Mouse (Mus musculus) gastrocnemius, adult 18-20 months (tissue): ENCODE data around the gene Caap1. TPM values are rescaled to one million over a fixed set of nuclear protein-coding genes. Genes with fewer than 3 reads are reported as not detected.
A peak's percentile ranks its signal among the peaks of the same experiment; 100 is the strongest.

Source experiments
- DNase-seq: peaks from one replicate; pipeline ENCODE4 v3.0.0; 2021; ENCODE audit warnings: low spot score
- long read RNA-seq, 2 experiments: library from polyadenylated mRNA; stranded (forward); transcript quantifications; one replicate each; pipeline ENCODE4 v2.0.0; 2021
- total RNA-seq, 2 experiments: library from RNA; stranded (reverse); gene quantifications; 2 replicates each; pipeline ENCODE4 v1.2.3; 2021

Gene Caap1
- 1 to 10 TPM; 1.9 to 2.0 TPM for total RNA-seq
- long read RNA-seq, experiment 1, partial matches to known transcripts = 0 of 4 reads
- long read RNA-seq, experiment 1, other reads (novel, unspliced or antisense) = 1 of 4 reads
- long read RNA-seq, experiment 2, transcript Caap1-201 (6 exons, 2,107 nt) = major isoform, 5 of 6 reads
- long read RNA-seq, experiment 2, partial matches to known transcripts = 1 of 6 reads
- long read RNA-seq, experiment 2, other reads (novel, unspliced or antisense) = 0 of 6 reads

DNA sequence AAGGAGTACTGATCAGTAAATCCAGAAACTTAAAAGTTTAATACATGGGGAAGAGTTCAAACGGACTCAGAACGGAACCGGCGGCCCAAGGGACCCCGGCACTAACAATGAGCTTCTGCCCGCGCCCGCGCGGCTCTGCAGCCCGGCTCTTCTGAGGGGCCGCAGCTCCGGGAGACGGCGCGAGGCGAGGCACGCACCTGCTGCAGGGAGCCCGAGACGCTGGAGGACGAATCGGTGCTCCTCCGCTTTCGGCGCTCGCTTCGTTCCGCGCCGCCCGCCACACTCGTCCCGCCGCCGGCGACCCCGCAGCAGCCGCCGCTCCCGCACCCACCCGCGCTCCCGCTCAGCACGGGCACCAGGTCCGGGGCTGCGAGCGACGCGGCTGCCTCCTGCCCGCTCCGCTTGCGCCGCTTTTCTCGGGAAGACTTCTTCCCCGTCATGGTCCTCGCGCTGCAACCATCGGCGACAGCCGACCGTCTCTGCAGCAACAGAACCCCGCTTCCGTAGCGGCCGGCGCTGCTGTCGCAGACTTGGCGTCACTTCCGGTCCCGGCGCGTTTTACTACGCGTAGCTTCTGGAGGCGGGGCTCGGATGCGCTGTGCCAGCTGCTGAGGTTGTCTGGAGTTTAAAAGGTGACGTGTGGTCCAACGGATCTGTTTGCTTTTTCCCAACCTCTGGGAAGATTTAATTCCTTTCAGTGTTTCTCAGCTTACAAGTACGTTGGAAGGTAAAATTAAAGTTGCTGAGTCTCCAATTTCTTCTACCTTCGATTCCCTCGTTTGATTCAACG, at the start of gene Caap1, which contains the start of gene Gm10306:
Gene Caap1 (minus strand): TSS at position 532 of the 790 bp plus-strand sequence.
Gene Gm10306 (plus strand): TSS at position 282 of the 790 bp plus-strand sequence.
- DNase-seq = peak; percentile 92

GRCm38 (mm10) chr4:94605591-94605990, 49.0 kb upstream of the Caap1 start:
- DNase-seq = no peak

GRCm38 (mm10) chr4:94604452-94605019, 47.9 kb upstream of the Caap1 start:
- no peak for DNase-seq

DNA sequence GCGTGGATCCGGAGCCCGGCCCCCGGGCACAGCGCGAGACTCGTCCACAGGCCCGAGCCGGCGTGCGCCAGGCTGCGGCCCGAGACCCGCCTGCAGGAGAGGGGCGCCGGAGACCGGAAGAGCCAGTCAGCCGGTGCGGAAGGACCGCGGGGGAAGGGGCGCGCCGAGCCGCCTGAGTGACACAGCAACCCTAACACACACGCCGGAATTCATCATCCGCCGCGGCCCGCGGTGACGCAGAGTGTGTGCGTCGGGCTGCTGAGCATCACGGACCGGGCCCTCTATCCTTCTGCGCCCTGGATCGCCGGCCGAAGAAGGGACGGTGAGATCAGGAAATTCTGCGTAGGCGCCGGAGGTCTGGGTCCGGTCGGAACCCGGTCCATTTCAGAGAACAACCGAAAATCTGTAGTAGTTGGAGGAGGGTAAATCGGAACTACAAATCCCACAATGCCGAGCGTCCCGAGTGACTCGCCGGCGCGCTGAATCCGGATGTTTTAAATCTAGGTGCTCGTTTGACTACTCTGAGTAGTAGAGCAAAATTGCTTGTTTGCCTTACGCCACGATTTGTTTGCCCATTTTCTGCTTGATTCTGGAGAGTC, 46.5 kb upstream of the Caap1 start, which contains the start of gene Plaa:
Gene Plaa (minus strand): TSS at position 214 of the 599 bp plus-strand sequence.
- DNase-seq = peak; percentile 88

GRCm38 (mm10) chr4:94602496-94603030, 46.0 kb upstream of the Caap1 start:
- no peak for DNase-seq

- no peak for DNase-seq
These were observed 44.8 kb upstream of the Caap1 start for GRCm38 (mm10) chr4:94601395-94601794.

GRCm38 (mm10) chr4:94592709-94593108, 36.1 kb upstream of the Caap1 start:
- no peak for DNase-seq

GRCm38 (mm10) chr4:94591765-94592381, 35.3 kb upstream of the Caap1 start:
- no peak for DNase-seq

DNA sequence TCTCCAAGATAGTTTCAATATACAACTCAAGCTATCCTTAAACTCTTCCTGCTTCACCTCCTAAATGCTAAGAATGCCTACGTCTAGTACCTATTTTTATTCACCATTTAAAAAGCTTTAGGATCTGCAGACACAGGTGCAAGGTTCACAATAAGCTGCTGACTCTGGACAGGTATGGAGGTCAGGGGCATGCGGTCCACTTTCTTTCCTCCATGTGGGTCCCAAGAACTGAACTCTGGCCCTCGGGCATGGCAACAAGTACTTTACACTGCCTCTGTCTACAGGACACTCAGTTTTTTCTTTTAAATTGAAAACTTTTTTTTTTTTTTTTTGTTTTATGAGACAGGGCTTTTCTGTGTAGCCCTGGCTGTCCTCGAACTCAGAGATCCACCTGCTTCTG, 16.1 kb upstream of the Caap1 start:
- DNase-seq = no peak

- no peak for DNase-seq
These were observed 7.7 kb upstream of the Caap1 start for GRCm38 (mm10) chr4:94564297-94564696.

DNA sequence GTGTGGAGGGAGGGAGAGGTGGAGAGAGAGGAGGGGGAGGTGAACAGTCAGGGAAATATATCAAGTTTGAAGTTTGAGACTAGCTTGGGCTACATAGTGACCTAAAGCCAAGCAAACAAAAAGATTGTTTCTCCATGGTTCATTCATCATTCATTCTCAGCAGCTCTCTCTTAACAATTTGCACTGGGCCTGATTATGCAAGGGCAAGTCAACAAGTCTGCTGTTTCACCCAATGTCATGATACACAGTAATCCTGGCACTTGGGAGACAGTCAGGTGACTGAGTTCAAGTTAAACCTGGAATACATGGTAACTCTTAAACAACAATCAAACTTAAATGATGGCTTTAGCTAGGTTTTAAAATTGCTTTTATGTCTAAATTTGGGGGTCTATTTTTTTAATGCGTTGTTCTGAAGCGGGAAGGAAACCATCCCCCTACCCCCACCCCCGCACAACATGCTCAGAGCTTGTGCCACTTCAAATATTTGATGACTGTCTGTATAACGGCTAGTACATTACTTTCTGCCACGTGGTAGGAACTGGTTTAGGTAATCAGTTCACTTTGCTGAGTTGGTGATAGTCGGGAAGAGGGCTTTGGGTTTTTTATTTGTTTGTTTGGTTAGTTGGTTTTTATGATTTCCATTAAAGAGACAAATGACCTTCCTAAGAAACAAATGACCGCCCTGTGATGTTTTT, 5.5 kb upstream of the Caap1 start:
- DNase-seq = no peak

GRCm38 (mm10) chr4:94560316-94560715, 3.7 kb upstream of the Caap1 start:
- DNase-seq = no peak

GRCm38 (mm10) chr4:94559266-94559665, 2.7 kb upstream of the Caap1 start:
- DNase-seq = no peak

- no peak for DNase-seq
These were observed 549 bp upstream of the Caap1 start for GRCm38 (mm10) chr4:94557145-94557544.

GRCm38 (mm10) chr4:94554955-94555494, 1.6 kb downstream of the Caap1 start:
- DNase-seq = no peak

DNA sequence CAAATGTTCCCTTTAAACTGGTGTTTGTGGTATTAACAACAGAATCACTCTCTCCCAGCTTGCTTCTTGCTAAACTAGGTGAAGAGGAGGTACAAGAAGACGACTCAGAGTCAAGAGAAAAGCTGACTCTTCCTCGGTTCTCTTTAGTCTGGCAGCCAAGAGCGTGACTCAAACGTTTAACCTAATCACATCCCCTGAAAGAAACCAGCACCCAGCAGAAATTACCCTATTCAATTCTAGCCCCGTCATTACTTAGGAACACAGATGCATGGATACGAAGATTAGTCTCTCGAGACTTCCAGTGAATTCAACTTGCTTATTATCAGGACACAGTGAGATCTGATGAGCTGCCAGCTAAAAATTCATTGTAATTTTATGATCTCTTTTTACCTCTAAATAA, 12.3 kb downstream of the Caap1 start:
- no peak for DNase-seq

- DNase-seq = no peak
These were observed 13.6 kb downstream of the Caap1 start for GRCm38 (mm10) chr4:94543041-94543440.

- no peak for DNase-seq
These were observed 23.4 kb downstream of the Caap1 start for GRCm38 (mm10) chr4:94533205-94533604.

DNA sequence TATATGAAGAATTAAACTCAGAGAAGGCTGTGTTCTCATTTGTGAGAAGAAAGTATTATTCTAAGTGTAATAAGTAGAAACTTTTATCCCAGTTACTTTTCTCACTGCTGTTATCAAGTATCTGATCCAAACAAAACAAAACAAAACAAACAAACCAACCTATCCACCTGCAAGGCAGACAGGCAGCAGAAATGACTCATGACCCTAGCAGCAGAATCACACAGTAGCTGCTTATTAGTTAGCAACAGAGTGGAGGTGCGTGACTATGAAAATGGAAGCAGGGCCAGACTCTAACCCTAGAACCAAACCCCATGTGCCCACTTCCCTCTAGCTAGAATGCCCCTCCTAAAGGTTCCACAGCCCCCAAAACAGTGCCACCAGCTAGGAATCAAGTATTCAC, 27.1 kb downstream of the Caap1 start:
- no peak for DNase-seq

GRCm38 (mm10) chr4:94523321-94523720, 33.3 kb downstream of the Caap1 start:
- DNase-seq = no peak
